Mouse (Mus musculus) spleen, postnatal 36 days (tissue): ENCODE data around the gene Fshb.

Experiments used
- DNase-seq, 2 experiments: peaks; one replicate each; pipeline ENCODE4 v3.0.0; 2022; ENCODE audit warnings: low spot score in 2 of 2, mixed read lengths in 1 of 2

The Fshb gene

GRCm38 (mm10) chr2:107059556-107059955, at the start of gene Fshb:
TSS of gene Fshb (minus strand) at chr2:107059656.
- DNase-seq: no peak

- no peak for DNase-seq
Observed at GRCm38 (mm10) chr2:107084256-107084655, 24.8 kb upstream of the Fshb start.

- no peak for DNase-seq
Observed at GRCm38 (mm10) chr2:107083071-107083885, 23.8 kb upstream of the Fshb start.

GRCm38 (mm10) chr2:107063260-107063659, 3.8 kb upstream of the Fshb start:
- no peak for DNase-seq

GRCm38 (mm10) chr2:107045955-107046354, 13.5 kb downstream of the Fshb start:
- DNase-seq: no peak

- DNase-seq: no peak
Observed at GRCm38 (mm10) chr2:107040816-107041215, 18.6 kb downstream of the Fshb start.

- no peak for DNase-seq
Observed at GRCm38 (mm10) chr2:107035980-107036379, 23.5 kb downstream of the Fshb start.

GRCm38 (mm10) chr2:107024694-107025093, 34.8 kb downstream of the Fshb start:
- DNase-seq: no peak

- DNase-seq: no peak
Observed at GRCm38 (mm10) chr2:107022713-107023112, 36.7 kb downstream of the Fshb start.

- DNase-seq: no peak
Observed at GRCm38 (mm10) chr2:107019331-107019730, 40.1 kb downstream of the Fshb start.

- DNase-seq: no peak
Observed at GRCm38 (mm10) chr2:107013161-107013560, 46.3 kb downstream of the Fshb start.

GRCm38 (mm10) chr2:107012318-107012717, 47.1 kb downstream of the Fshb start:
- no peak for DNase-seq

- DNase-seq: no peak
Observed at GRCm38 (mm10) chr2:107010160-107010559, 49.3 kb downstream of the Fshb start.

- no peak for DNase-seq
Observed at GRCm38 (mm10) chr2:107006378-107006777, 53.1 kb downstream of the Fshb start.
